Mouse (Mus musculus) E14TG2a.4 (cell line): ENCODE measurements around the gene Aig1.

Source experiments
- CTCF ChIP-seq: conservative IDR thresholded peaks from 2 replicates; pipeline ENCODE4 v1.5.1; 2014; ENCODE audit warnings: low read length
- NANOG ChIP-seq: IDR thresholded peaks from 2 replicates; pipeline ENCODE4 v1.6.1; 2014; ENCODE audit warnings: borderline replicate concordance, low read length, mixed read lengths
- POU5F1 ChIP-seq: IDR thresholded peaks from 2 replicates; pipeline ENCODE4 v1.6.1; 2014; ENCODE audit warnings: low read length, borderline replicate concordance

- TF ChIP-seq CTCF (no peak), POU5F1 (no peak), NANOG (no peak)
Observed at GRCm38 (mm10) chr10:13793458-13793857, 75.3 kb downstream of the Aig1 start.
